Mouse (Mus musculus) gastrocnemius, postnatal 4 days (tissue): ENCODE data around the gene Gm48552. TPM values are rescaled to one million over a fixed set of nuclear protein-coding genes. Genes with fewer than 3 reads are reported as not detected.

ENCODE experiments used
- DNase-seq, 2 experiments: peaks; one replicate each; pipeline ENCODE4 v3.0.0; 2021 to 2022; ENCODE audit warnings: low spot score in 2 of 2, mixed read lengths in 2 of 2
- microRNA-seq: library from miRNA; unstranded; fragments of <30 nt; microRNA quantifications from one replicate; pipeline ENCODE4 v1.2.0, GENCODE M21; 2021
- total RNA-seq, 2 experiments: library from RNA; stranded (reverse); gene quantifications; 2 replicates each; pipeline ENCODE4 v1.2.3; 2021

Gene Gm48552
- total RNA-seq, 2 experiments from 2014 or later, result 1.3 to 2.0 TPM

DNA sequence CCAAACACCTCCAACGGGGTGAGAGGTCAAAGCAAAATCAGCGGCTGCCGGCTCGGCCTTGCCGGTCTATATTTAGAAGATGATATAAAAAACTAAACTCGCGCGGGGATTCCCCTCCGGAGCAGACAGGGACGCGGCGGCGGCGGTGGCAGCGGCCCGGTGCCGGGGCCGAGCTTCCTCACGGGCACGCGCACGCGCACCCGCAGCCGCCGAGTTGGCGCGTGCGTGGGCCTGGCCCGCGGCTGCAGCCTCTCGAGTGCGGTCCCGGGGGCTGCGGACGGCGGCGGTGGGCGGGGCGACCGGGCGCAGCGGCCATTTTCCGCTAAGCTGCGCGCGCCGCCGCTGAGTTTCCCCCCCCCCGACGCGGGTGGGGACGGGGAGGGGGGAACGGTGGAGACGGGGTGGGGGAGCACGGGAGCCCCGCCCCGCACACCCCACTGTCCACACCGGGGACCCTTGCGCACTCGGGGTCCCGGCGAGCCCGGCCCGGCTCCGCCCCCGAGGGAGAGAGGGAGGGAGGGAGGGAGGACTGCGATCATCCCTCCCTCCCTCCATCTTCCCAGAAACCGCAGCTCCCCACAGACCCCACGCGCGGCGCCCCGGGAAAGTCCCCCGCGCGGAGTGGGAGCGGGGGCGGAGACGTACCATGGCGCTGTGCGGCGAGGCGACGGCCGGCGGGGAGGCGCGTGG lies 41.5 kb downstream of the Gm48552 start:
- peak; percentile 72 to 85 for DNase-seq

DNA sequence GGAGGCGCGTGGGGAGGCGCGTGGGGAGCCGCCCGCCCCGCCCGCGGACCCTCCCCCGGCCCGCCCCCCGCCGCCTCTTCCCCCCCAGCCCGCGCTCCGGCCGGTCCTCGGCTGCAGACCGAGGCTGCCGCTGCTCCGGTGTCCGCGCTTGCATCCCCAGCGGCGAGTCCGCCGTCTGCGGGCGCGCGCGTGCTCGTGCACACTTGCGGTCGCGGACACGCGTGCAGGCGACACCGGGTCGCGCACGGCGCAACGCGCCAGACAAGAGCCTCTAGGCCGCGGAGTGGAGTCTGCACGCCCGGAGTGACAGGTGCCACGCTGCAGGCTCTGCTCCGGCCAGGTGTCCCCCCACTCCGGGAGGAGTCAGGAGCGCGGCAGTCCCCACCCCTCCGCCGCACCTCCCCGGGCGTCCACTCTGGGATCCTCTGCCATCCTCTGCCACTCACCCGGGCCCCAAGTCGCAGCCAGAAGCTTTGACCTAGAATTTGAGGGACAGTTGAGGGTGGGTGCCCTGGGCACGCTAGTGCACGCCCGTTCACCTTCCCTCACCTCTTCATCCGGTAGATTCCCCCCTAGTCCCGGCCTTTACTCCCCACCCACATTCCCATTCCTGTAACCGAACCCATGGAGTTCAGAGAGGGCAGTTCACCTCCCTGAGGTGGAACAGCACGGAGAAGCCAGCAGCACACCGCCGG lies 42.2 kb downstream of the Gm48552 start:
- DNase-seq, result peak; percentile 51 to 65

DNA sequence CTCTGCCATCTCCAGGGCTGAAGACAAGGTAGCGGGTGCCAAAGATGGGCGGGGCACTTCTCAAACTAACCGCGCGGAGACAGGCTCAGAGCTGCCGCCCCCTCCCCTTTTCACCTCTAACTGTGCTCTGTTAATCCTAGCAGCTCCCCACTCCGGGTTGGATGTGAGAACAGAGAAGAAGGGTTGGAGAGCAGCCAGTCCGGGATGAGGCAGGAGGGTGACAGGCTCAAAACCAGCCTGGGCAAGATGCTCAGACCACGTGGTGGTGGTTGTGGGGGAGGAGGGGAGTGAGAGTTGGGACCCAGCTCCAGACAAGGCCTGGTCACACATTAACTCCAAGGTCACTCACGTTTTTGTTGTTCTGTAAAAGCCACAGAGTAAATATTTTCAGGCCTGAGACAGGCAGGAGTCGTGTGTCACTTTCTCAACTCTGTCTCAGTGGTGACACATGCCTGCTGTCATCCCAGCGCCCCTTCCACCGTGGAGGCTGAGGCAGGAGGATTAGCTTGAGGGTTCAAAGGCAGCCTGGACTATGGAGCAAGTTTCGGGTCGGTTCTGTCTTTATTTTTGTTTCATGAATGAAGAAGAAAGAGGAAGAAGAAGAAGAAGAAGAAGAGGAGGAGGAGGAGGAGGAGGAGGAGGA lies 42.8 kb downstream of the Gm48552 start:
- DNase-seq, result peak; percentile 22 to 27

DNA sequence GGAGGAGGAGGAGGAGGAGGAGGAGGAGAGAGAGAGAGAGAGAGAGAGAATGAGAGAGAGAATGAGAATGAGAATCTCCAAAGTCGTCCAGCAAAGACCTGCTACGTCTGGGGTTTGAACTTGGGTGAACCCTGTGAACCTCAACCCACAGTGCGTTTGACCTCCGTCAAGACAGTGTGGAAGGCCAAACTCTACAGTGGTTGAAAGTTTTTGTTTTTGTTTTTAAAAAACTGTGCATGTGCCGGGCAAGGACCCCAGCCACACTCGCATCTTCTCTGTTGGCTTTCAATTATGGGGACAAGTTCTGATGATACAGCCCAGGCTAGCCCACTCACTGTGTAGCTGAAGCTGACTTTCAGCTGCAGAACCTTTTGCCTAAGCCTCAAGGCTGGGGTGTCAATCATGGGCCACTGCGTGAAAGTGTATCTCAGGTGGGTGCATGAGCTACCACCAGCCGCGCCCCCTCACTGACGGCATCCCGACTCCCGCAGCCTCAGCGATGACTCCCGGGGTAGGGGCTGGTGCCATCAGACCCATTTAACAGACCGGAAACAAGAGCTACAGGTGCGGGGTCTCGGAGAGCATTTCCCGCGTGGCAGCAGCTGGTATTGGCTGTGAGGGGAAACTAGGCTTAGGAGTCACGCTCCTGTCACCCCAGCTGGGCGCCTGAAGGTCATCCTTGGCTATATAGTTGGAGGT lies 43.5 kb downstream of the Gm48552 start:
- peak; percentile 19 to 21 for DNase-seq

DNA sequence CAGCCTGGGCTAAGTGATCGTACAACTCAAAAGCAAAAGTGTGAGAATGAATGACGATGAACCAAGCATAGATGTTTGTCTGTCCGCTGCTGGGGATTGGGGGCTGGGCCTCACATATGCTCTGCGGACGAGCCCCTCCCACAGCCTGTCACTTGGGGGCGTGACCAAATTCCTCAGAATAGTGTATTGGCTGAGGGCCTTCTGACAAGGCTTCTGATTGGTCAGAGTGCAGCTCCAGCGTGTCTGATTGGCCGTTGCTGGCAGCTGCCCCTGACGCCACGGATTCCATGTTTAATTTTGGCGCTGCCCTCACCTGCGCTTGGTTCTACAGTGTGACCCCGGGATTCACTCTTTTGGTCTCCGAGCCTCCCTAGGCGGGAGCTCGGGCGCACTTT lies 44.1 kb downstream of the Gm48552 start:
- DNase-seq, result peak; percentile 80 to 92

DNA sequence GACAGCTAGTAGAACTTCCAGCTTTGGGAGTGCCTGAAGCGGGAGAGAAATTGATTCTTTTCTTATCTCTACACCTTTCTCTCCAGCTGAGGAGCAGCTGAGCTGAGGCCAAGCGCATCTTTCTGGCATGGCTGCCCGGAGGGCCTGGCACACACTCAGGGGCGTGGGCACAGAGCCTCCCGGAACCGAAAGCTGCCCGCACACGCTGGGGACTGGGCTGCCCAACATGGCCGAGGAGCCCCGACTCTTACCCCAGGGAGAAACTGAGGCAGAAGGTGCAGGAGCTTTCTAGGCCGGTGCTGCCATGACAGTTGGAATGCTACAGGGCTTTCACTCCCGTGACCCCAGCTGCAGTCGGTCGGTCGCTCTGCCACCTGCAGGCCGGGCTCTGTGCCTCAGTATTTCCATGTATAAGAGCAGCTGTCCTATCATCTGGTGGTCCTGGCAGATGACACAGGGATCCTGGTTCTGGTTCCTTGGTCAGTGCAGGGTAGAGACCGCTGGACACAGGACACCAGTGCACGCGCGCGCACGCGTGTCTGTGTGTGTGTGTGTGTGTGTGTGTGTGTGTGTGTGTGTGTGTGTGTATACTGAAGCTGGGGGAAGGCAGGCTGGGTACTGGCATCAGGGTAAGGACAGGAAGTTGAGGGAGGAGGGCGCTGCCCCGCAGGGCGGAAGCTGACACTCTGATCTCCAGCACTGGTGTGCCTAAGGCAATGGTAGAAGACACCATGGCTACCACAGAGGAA lies 44.9 kb downstream of the Gm48552 start:
- peak; percentile 28 to 55 for DNase-seq

DNA sequence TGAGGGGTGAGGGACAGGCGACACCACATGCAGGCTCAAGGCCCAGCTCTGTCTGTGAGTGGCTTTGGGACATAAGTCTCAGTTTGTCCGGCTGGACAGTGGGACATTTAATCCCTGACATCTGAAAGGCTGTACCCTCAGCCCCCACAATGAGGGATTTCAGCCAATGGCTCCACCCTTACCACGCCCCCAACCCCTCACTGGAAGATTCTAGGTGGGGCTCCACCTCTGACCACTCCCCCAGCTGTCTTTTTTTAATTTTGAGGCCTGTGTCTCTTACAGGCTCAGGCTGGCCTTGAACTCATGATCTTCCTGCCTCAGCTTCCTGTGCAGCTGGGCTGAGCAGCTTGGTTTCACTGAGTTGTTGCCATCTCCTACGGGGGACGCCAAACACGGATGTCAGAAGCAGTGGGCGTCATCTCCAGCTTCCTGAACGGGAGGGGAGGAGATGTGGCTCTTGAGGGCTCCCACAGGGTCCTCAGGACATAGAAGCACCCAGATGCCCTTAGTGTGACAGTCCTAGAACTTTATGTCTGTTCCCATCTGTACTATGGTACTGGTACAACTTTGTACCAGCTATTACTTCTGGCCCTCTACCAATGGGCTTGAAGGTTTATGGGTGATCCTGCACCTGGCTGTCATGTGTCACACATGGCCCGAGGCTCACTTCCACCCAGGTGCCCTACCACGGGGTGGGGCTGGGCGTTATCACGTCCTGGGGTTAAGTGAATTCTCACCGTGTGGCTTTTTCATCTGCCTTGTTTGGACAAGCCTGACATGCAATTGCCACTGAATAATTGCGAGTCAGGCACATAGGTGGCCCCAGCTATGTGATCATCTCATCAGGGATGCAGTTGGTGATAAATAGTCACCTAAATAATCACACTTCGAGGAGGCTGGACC lies 45.8 kb downstream of the Gm48552 start:
- DNase-seq, result peak in 1 of 2 experiments; percentile 15

DNA sequence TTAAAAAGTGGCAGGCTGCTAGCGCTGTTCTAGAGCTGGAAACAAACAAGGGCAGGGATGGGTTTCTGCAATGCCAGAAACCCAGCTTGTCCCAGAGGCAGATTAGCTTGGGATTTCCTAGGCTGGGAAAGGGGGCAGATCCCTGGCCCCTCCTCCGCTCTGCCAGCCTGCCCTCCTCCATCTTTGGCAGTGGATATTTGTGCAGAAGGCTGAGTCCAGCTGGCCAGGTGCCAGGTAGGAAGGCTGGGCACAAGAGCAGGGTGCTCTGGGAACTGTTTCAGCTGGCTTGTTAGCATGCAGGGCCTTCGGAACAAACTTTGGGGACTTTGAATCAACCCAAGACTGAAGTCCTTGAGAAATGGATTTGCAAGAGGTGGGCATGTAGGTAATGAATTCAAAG lies 46.6 kb downstream of the Gm48552 start:
- DNase-seq, result peak in 1 of 2 experiments; percentile 71

Small RNAs within 50 kb of the gene (microRNA-seq; reads per million reads assigned to microRNA genes)
- gene Mir1191b, result not detected
- gene Mir6913, result not detected

Other genes starting within 250 kb of the Gm48552 start
- gene Pias4, start 221.1 kb upstream of the Gm48552 start, total RNA-seq, result 10 to 100 TPM; 22.1 to 22.5 TPM
- 1,000 to 10,000 TPM; 1,324 to 1,404 TPM for gene Eef2, start 212.4 kb upstream of the Gm48552 start, total RNA-seq
- gene Dapk3, start 206.0 kb upstream of the Gm48552 start, total RNA-seq, result 10 to 100 TPM; 40.2 to 41.4 TPM
- gene 4930442H23Rik, start 205.2 kb upstream of the Gm48552 start, total RNA-seq, result not detected
- gene Nmrk2, start 187.0 kb upstream of the Gm48552 start, total RNA-seq, result 1 to 10 TPM; 1.2 to 1.5 TPM
- gene Atcay, start 158.2 kb upstream of the Gm48552 start, total RNA-seq, result under 1 TPM; 0.08 to 0.12 TPM
- 1 to 10 TPM; 4.3 to 5.6 TPM for gene Zfr2, start 155.8 kb upstream of the Gm48552 start, total RNA-seq
- gene Matk, start 136.1 kb upstream of the Gm48552 start, total RNA-seq, result under 1 TPM; 0.34 to 0.78 TPM
- 10 to 100 TPM; 90.0 to 97.6 TPM for gene Mrpl54, start 122.1 kb upstream of the Gm48552 start, total RNA-seq
- 10 to 100 TPM; 49.2 to 50.2 TPM for gene Apba3, start 122.0 kb upstream of the Gm48552 start, total RNA-seq
- gene Tjp3, start 97.4 kb upstream of the Gm48552 start, total RNA-seq, result under 1 TPM; 0.25 to 0.44 TPM
- 10 to 100 TPM; 35.8 TPM for gene Pip5k1c, start 96.0 kb upstream of the Gm48552 start, total RNA-seq
- gene Cactin, start 67.9 kb upstream of the Gm48552 start, total RNA-seq, result 10 to 100 TPM; 17.8 to 18.3 TPM
- 1 to 10 TPM; 4.8 to 5.8 TPM for gene Tbxa2r, start 60.3 kb upstream of the Gm48552 start, total RNA-seq
- gene Gipc3, start 45.7 kb upstream of the Gm48552 start, total RNA-seq, result under 1 TPM; 0.66 to 0.86 TPM
- gene Hmg20b, start 38.5 kb upstream of the Gm48552 start, total RNA-seq, result 10 to 100 TPM; 46.2 to 58.6 TPM
- gene Mfsd12, start 31.5 kb upstream of the Gm48552 start, total RNA-seq, result 1 to 10 TPM; 8.6 to 9.9 TPM
- gene 4930404N11Rik, start 23.2 kb upstream of the Gm48552 start, total RNA-seq, result 1 to 10 TPM; 1.7 to 1.8 TPM
- gene Fzr1, start 10.5 kb upstream of the Gm48552 start, total RNA-seq, result 10 to 100 TPM; 32.2 to 33.5 TPM
- 10 to 100 TPM; 48.1 to 48.5 TPM for gene Dohh, start 4.6 kb upstream of the Gm48552 start, total RNA-seq
- gene Gm48551, start 4.5 kb upstream of the Gm48552 start, total RNA-seq, result 1 to 10 TPM in 1 of 2 experiments, under 1 TPM in 1; 0.70 to 1.5 TPM
- under 1 TPM; 0.91 to 0.98 TPM for gene Smim24, start 4.0 kb downstream of the Gm48552 start, total RNA-seq
- gene Nfic, start 66.6 kb downstream of the Gm48552 start, total RNA-seq, result 100 to 1,000 TPM; 274 to 335 TPM
- gene Celf5, start 93.7 kb downstream of the Gm48552 start, total RNA-seq, result under 1 TPM; 0.47 to 0.52 TPM
- gene Ncln, start 107.4 kb downstream of the Gm48552 start, total RNA-seq, result 10 to 100 TPM; 59.3 to 61.3 TPM
- gene S1pr4, start 111.1 kb downstream of the Gm48552 start, total RNA-seq, result under 1 TPM; 0.37 to 0.54 TPM
- gene Gna15, start 135.2 kb downstream of the Gm48552 start, total RNA-seq, result 1 to 10 TPM; 1.1 to 1.8 TPM
- gene Gna11, start 156.2 kb downstream of the Gm48552 start, total RNA-seq, result 10 to 100 TPM; 56.8 to 59.5 TPM
- 100 to 1,000 TPM; 537 to 620 TPM for gene Aes, start 170.5 kb downstream of the Gm48552 start, total RNA-seq
- 10 to 100 TPM in 1 of 2 experiments, 1 to 10 TPM in 1; 7.8 to 10.5 TPM for gene Tle2, start 185.6 kb downstream of the Gm48552 start, total RNA-seq
- gene Tle6, start 212.1 kb downstream of the Gm48552 start, total RNA-seq, result 1 to 10 TPM; 5.2 to 6.6 TPM
- gene BC025920, start 217.3 kb downstream of the Gm48552 start, total RNA-seq, result 1 to 10 TPM; 1.2 to 1.7 TPM
- 10 to 100 TPM; 13.6 to 18.2 TPM for gene Sirt6, start 238.8 kb downstream of the Gm48552 start, total RNA-seq
- 10 to 100 TPM; 16.0 to 17.7 TPM for gene Ankrd24, start 239.5 kb downstream of the Gm48552 start, total RNA-seq